Mouse (Mus musculus) MEL (cell line): Measurements from ENCODE around the gene Ttc41. TPM values are rescaled to one million over a fixed set of nuclear protein-coding genes. Genes with fewer than 3 reads are reported as not detected.

Experiments
- DNase-seq: peaks from one replicate; pipeline ENCODE4 v3.0.0; 2011; ENCODE audit warnings: low read depth, low spot score
- H3K27ac ChIP-seq: 2 replicates; pipeline ENCODE4 v1.5.1; 2012; ENCODE audit warnings: low read depth, mild to moderate bottlenecking, control low read depth, low read length, moderate library complexity; ENCODE audit not compliant: control insufficient read depth
- H3K27me3 ChIP-seq, 2 experiments: fragments of 150-350 bp in 1 of 2; sonication (generic) in 1 of 2; 2 replicates each; pipeline ENCODE4 v1.6.1; 2012; ENCODE audit warnings: low read length in 2 of 2, mild to moderate bottlenecking in 2 of 2, improper control_type of control experiment in 1 of 2, moderate library complexity in 1 of 2; ENCODE audit not compliant: insufficient read depth in 2 of 2, control insufficient read depth in 1 of 2
- H3K36me3 ChIP-seq, 2 experiments: 2 replicates each; pipeline ENCODE4 v1.6.1; 2012 to 2014; ENCODE audit warnings: low read length in 2 of 2, improper control_type of control experiment in 1 of 2, inconsistent platforms in 1 of 2, mild to moderate bottlenecking in 1 of 2; ENCODE audit not compliant: insufficient read depth in 2 of 2, control insufficient read depth in 1 of 2
- H3K4me1 ChIP-seq, 2 experiments: fragments of 150-350 bp in 1 of 2; sonication (generic) in 1 of 2; 2 replicates each; pipeline ENCODE4 v1.6.1; 2012; ENCODE audit warnings: low read length in 2 of 2, improper control_type of control experiment in 1 of 2, mild to moderate bottlenecking in 1 of 2; ENCODE audit not compliant: insufficient read depth in 2 of 2, control insufficient read depth in 1 of 2
- H3K4me3 ChIP-seq, 2 experiments: fragments of 150-350 bp in 1 of 2; sonication (generic) in 1 of 2; 2 replicates each; pipeline ENCODE4 v1.5.1; 2012; ENCODE audit warnings: low read depth in 2 of 2, low read length in 2 of 2, mild to moderate bottlenecking in 2 of 2, moderate library complexity in 2 of 2, control low read depth in 1 of 2, improper control_type of control experiment in 1 of 2; ENCODE audit not compliant: control insufficient read depth in 1 of 2, insufficient read depth in 1 of 2
- H3K79me2 ChIP-seq: 2 replicates; pipeline ENCODE4 v1.6.1; 2012; ENCODE audit warnings: mild to moderate bottlenecking, low read length, moderate library complexity; ENCODE audit not compliant: control insufficient read depth, poor library complexity, insufficient read depth
- H3K9ac ChIP-seq: 2 replicates; pipeline ENCODE4 v1.6.1; 2012; ENCODE audit warnings: low read depth, mild to moderate bottlenecking, control low read depth, low read length, moderate library complexity; ENCODE audit not compliant: control insufficient read depth, poor library complexity, severe bottlenecking
- H3K9me3 ChIP-seq: fragments of 150-350 bp; sonication (generic); replicated peaks from 2 replicates; pipeline ENCODE4 v1.6.1; 2012; ENCODE audit warnings: mild to moderate bottlenecking, low read length, improper control_type of control experiment, moderate library complexity; ENCODE audit not compliant: insufficient read depth
- BHLHE40 ChIP-seq: IDR thresholded peaks from 2 replicates; pipeline ENCODE4 v1.6.1; 2012; ENCODE audit warnings: low read depth, mild to moderate bottlenecking, inconsistent platforms, low read length, improper control_type of control experiment, borderline replicate concordance
- CHD1 ChIP-seq: IDR thresholded peaks from 2 replicates; pipeline ENCODE4 v1.6.1; 2012; ENCODE audit warnings: low read depth, mild to moderate bottlenecking, inconsistent platforms, low read length, improper control_type of control experiment
- CHD2 ChIP-seq: IDR thresholded peaks from 2 replicates; pipeline ENCODE4 v1.6.1; 2011; ENCODE audit warnings: low read length, improper control_type of control experiment
- CTCF ChIP-seq, 3 experiments: IDR thresholded peaks in 2 of 3; conservative IDR thresholded peaks in 1 of 3; 2 replicates each; pipeline ENCODE4 v1.5.1; 2011 to 2012; ENCODE audit warnings: low read length in 3 of 3, low read depth in 2 of 3, mild to moderate bottlenecking in 2 of 3, improper control_type of control experiment in 1 of 3, inconsistent platforms in 1 of 3, mixed read lengths in 1 of 3, moderate library complexity in 1 of 3; ENCODE audit not compliant: control insufficient read depth in 1 of 3, insufficient read depth in 1 of 3, poor library complexity in 1 of 3, severe bottlenecking in 1 of 3
- ELF1 ChIP-seq: IDR thresholded peaks from 2 replicates; pipeline ENCODE4 v1.6.1; 2014; ENCODE audit warnings: low read depth, mild to moderate bottlenecking, inconsistent platforms, low read length, improper control_type of control experiment, moderate library complexity
- GABPA ChIP-seq: IDR thresholded peaks from 2 replicates; pipeline ENCODE4 v1.6.1; 2012; ENCODE audit warnings: low read depth, mild to moderate bottlenecking, inconsistent platforms, low read length, improper control_type of control experiment, moderate library complexity
- HCFC1 ChIP-seq: IDR thresholded peaks from 2 replicates; pipeline ENCODE4 v1.6.1; 2012; ENCODE audit warnings: low read depth, mild to moderate bottlenecking, inconsistent platforms, low read length, improper control_type of control experiment, moderate library complexity
- JUND ChIP-seq: IDR thresholded peaks from 2 replicates; pipeline ENCODE4 v1.6.1; 2011; ENCODE audit warnings: low read depth, mild to moderate bottlenecking, improper control_type of control experiment, low read length
- MAFK ChIP-seq: IDR thresholded peaks from 2 replicates; pipeline ENCODE4 v1.6.1; 2011; ENCODE audit warnings: low read depth, mild to moderate bottlenecking, low read length, improper control_type of control experiment, borderline replicate concordance
- MAZ ChIP-seq: IDR thresholded peaks from 2 replicates; pipeline ENCODE4 v1.6.1; 2012; ENCODE audit warnings: low read depth, mild to moderate bottlenecking, inconsistent platforms, low read length, improper control_type of control experiment
- MEF2A ChIP-seq: IDR thresholded peaks from 2 replicates; pipeline ENCODE4 v1.6.1; 2014; ENCODE audit warnings: low read depth, mild to moderate bottlenecking, inconsistent platforms, low read length, improper control_type of control experiment; ENCODE audit not compliant: poor library complexity, insufficient replicate concordance, severe bottlenecking; ENCODE audit errors: extremely low read depth
- MXI1 ChIP-seq: IDR thresholded peaks from 2 replicates; pipeline ENCODE4 v1.6.1; 2011; ENCODE audit warnings: mild to moderate bottlenecking, low read depth, low read length, improper control_type of control experiment
- MYB ChIP-seq: IDR thresholded peaks from 2 replicates; pipeline ENCODE4 v1.6.1; 2011; ENCODE audit warnings: mild to moderate bottlenecking, low read depth, low read length, improper control_type of control experiment
- MYC ChIP-seq: IDR thresholded peaks from 2 replicates; pipeline ENCODE4 v1.6.1; 2011; ENCODE audit warnings: low read depth, mild to moderate bottlenecking, low read length, improper control_type of control experiment, moderate library complexity
- NELFE ChIP-seq: IDR thresholded peaks from 2 replicates; pipeline ENCODE4 v1.6.1; 2011; ENCODE audit warnings: low read depth, low read length, improper control_type of control experiment
- NRF1 ChIP-seq: IDR thresholded peaks from 2 replicates; pipeline ENCODE4 v1.6.1; 2014; ENCODE audit warnings: low read depth, mild to moderate bottlenecking, inconsistent platforms, low read length, improper control_type of control experiment, moderate library complexity; ENCODE audit not compliant: poor library complexity, insufficient read depth, severe bottlenecking
- POLR2AphosphoS2 ChIP-seq: IDR thresholded peaks from 2 replicates; pipeline ENCODE4 v1.6.1; 2011; ENCODE audit warnings: low read length, improper control_type of control experiment
- POLR2AphosphoS5 ChIP-seq: IDR thresholded peaks from 2 replicates; pipeline ENCODE4 v1.6.1; 2012; ENCODE audit warnings: low read depth, borderline replicate concordance, mild to moderate bottlenecking, inconsistent platforms, low read length, moderate library complexity, mixed read lengths
- RAD21 ChIP-seq: IDR thresholded peaks from 2 replicates; pipeline ENCODE4 v1.6.1; 2011; ENCODE audit warnings: mild to moderate bottlenecking, low read depth, low read length, improper control_type of control experiment
- RCOR1 ChIP-seq: IDR thresholded peaks from 2 replicates; pipeline ENCODE4 v1.6.1; 2012; ENCODE audit warnings: low read depth, mild to moderate bottlenecking, inconsistent platforms, low read length, improper control_type of control experiment
- SIN3A ChIP-seq: IDR thresholded peaks from 2 replicates; pipeline ENCODE4 v1.6.1; 2012; ENCODE audit warnings: low read length, improper control_type of control experiment, inconsistent platforms
- TCF12 ChIP-seq: IDR thresholded peaks from 2 replicates; pipeline ENCODE4 v1.6.1; 2014; ENCODE audit warnings: low read depth, mild to moderate bottlenecking, inconsistent platforms, low read length, improper control_type of control experiment, moderate library complexity
- USF2 ChIP-seq, 2 experiments: IDR thresholded peaks; 2 replicates each; pipeline ENCODE4 v1.6.1; 2011 to 2012; ENCODE audit warnings: improper control_type of control experiment in 2 of 2, low read length in 2 of 2, borderline replicate concordance in 1 of 2, inconsistent platforms in 1 of 2, low read depth in 1 of 2, mild to moderate bottlenecking in 1 of 2; ENCODE audit not compliant: insufficient read depth in 1 of 2
- ZC3H11A ChIP-seq: IDR thresholded peaks from 2 replicates; pipeline ENCODE4 v1.6.1; 2012; ENCODE audit warnings: low read depth, mild to moderate bottlenecking, inconsistent platforms, low read length, improper control_type of control experiment
- ZKSCAN1 ChIP-seq: IDR thresholded peaks from 2 replicates; pipeline ENCODE4 v1.6.1; 2012; ENCODE audit warnings: low read depth, mild to moderate bottlenecking, inconsistent platforms, low read length, improper control_type of control experiment, moderate library complexity
- polyA plus RNA-seq, 2 experiments: library from polyadenylated mRNA; stranded (reverse) in 1 of 2; unstranded in 1 of 2; fragments of >175 nt in 1 of 2; fragments of >200 nt in 1 of 2; gene quantifications; 2 replicates each; pipeline versions ENCODE4 v1.2.1 to v1.2.4; 2012; ENCODE audit warnings: low replicate concordance in 2 of 2, low read depth in 1 of 2; ENCODE audit not compliant: insufficient read length in 2 of 2, insufficient read depth in 1 of 2, missing spikeins in 1 of 2
- total RNA-seq: library from RNA; depleted of rRNA; stranded (reverse); fragments of 300-350 nt; gene quantifications from 2 replicates; pipeline ENCODE4 v1.2.3, GENCODE M21; 2012

Gene Ttc41
- total and polyA plus RNA-seq, 3 experiments = 1.0 to 2.1 TPM; not detected in 1

DNA sequence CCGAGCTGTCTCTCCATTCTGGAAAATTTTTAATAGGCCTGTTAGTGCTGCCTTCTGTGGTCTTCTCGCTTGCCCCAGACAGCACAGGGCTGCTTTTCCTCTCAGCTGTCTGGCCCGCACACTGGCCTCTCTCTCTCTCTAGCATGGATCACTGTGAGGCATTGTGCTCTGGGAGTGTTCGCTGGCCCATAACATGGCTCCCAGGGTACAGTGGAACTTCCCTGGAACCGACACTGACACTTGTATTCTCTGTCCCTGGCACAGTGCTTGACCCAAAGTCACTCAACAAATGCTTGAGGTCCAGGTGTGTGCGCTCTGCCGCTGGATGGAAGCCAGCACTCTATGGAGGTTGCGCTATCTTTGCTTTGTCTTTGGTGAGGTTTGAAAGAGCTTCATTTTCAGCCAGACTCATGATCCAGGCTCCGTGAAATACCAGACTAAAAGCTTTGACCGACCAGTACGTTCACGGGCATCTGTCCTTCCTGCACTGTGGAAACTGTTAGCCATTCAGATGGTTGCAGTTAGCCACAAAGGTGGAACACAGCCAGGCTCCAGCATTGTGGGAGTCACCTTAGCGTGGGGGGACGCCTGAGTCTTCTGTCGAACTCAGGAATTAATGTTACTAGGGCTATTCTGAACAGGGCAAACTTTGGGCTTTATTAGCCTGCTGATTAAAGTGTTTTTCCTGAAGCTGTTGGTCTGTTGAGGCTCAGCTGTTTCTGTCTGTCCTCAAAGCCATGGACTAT is 102.6 kb downstream of the Ttc41 start:
- H3K27me3 ChIP-seq = no peaks in the 10 kb centered on the region
- no peak overlapping the region for H3K4me3 ChIP-seq
- H3K9me3 ChIP-seq = no peaks in the 10 kb centered on the region
- no peak overlapping the region for H3K27ac ChIP-seq
- peaks cover 1% of the 10 kb centered on the region; the same call in 1 of the 2 replicates for H3K79me2 ChIP-seq
- no peak overlapping the region for H3K9ac ChIP-seq
- no peak for TF ChIP-seq ZKSCAN1
- TF ChIP-seq RAD21 = no peak
- no peak for TF ChIP-seq CHD1
- TF ChIP-seq NELFE = no peak
- no peak for TF ChIP-seq MEF2A
- no peak for TF ChIP-seq POLR2AphosphoS5
- TF ChIP-seq GABPA = no peak
- TF ChIP-seq HCFC1 = no peak
- no peak for TF ChIP-seq ZC3H11A
- TF ChIP-seq USF2 (IDR thresholded peaks at IDR 0.05; ENCODE audit: borderline replicate concordance in 1 of 2, insufficient read depth in 1 of 2, low read depth in 1 of 2, low read length in 2 of 2) = no peak
- no peak for TF ChIP-seq MAFK
- TF ChIP-seq MYB = no peak
- no peak for TF ChIP-seq MYC
- TF ChIP-seq NRF1 = no peak
- no peak for TF ChIP-seq SIN3A
- TF ChIP-seq CTCF (IDR thresholded peaks at IDR 0.05 in 2 of 3, conservative IDR thresholded peaks at IDR 0.05 in 1 of 3; ENCODE audit: control insufficient read depth in 1 of 3, insufficient read depth in 1 of 3, low read depth in 2 of 3, low read length in 3 of 3, poor library complexity in 1 of 3, severe bottlenecking in 1 of 3) = no peak
- TF ChIP-seq RCOR1 = no peak
- TF ChIP-seq MAZ = no peak
- TF ChIP-seq POLR2AphosphoS2 = no peak
- H3K4me1 ChIP-seq = no peaks in the 10 kb centered on the region
- H3K36me3 ChIP-seq = peaks cover 0 to 12% of the 10 kb centered on the region in 2 experiments; a peak in 2 of 4 replicates
- no peak for DNase-seq

GRCm38 (mm10) chr10:86810000-86810399 is 104.4 kb downstream of the Ttc41 start:
- no peak for DNase-seq
- H3K4me1 ChIP-seq = no peaks in the 10 kb centered on the region

More at GRCm38 (mm10) chr10:86810000-86810399, 104.4 kb downstream of the Ttc41 start:
- Histone ChIP-seq H3K4me3 (no peak overlapping the region), H3K27me3 (no peaks in the 10 kb centered on the region), H3K36me3 (peaks cover 0 to 12% of the 10 kb centered on the region in 2 experiments; a peak in 2 of 4 replicates), H3K9ac (no peak overlapping the region), H3K79me2 (no peaks in the 10 kb centered on the region; the same call in 1 of the 2 replicates), H3K9me3 (no peaks in the 10 kb centered on the region), H3K27ac (no peak overlapping the region)
- TF ChIP-seq USF2 (IDR thresholded peaks at IDR 0.05; ENCODE audit: borderline replicate concordance in 1 of 2, insufficient read depth in 1 of 2, low read depth in 1 of 2, low read length in 2 of 2) = no peak
- TF ChIP-seq ELF1 = no peak
- TF ChIP-seq MYC = no peak
- TF ChIP-seq BHLHE40 = no peak
- no peak for TF ChIP-seq CHD2
- TF ChIP-seq MXI1 = no peak
- no peak for TF ChIP-seq TCF12
- no peak for TF ChIP-seq JUND
- no peak for TF ChIP-seq NELFE
- no peak for TF ChIP-seq GABPA
